Mouse (Mus musculus) neural tube, embryonic 14.5 days (tissue): Measurements from ENCODE around the gene Klre1. TPM values are rescaled to one million over a fixed set of nuclear protein-coding genes. Genes with fewer than 3 reads are reported as not detected.

Source experiments
- ATAC-seq: fragments of 200-750 bp; cut with Nextera tagmentation; 2 replicates; pipeline ENCODE4 v1.8.0; 2017; ENCODE audit warnings: low read depth, mild to moderate bottlenecking, moderate TSS enrichment, moderate library complexity
- H3K27ac ChIP-seq: fragments of 300-500 bp; sonication (generic); 2 replicates; pipeline ENCODE4 v1.5.1; 2014; ENCODE audit warnings: low read depth, mild to moderate bottlenecking, control low read depth, low read length, moderate library complexity, mixed read lengths
- H3K27me3 ChIP-seq: fragments of 300-500 bp; sonication (generic); 2 replicates; pipeline ENCODE4 v1.6.1; 2014; ENCODE audit warnings: low read length; ENCODE audit not compliant: control insufficient read depth, insufficient read depth
- H3K36me3 ChIP-seq: fragments of 300-500 bp; sonication (generic); 2 replicates; pipeline ENCODE4 v1.6.1; 2014; ENCODE audit warnings: low read length, mixed read lengths; ENCODE audit not compliant: control insufficient read depth, insufficient read depth
- H3K4me1 ChIP-seq: fragments of 300-500 bp; sonication (generic); 2 replicates; pipeline ENCODE4 v1.6.1; 2014; ENCODE audit warnings: low read length; ENCODE audit not compliant: control insufficient read depth, insufficient read depth
- H3K4me2 ChIP-seq: fragments of 300-500 bp; sonication (generic); 2 replicates; pipeline ENCODE4 v1.6.1; 2014; ENCODE audit warnings: mild to moderate bottlenecking, low read depth, low read length, control low read depth
- H3K4me3 ChIP-seq: fragments of 300-500 bp; sonication (generic); 2 replicates; pipeline ENCODE4 v1.5.1; 2014; ENCODE audit warnings: low read depth, low read length, control low read depth, mixed read lengths
- H3K9ac ChIP-seq: fragments of 300-500 bp; sonication (generic); replicated peaks from 2 replicates; pipeline ENCODE4 v1.6.1; 2014; ENCODE audit warnings: low read depth, mild to moderate bottlenecking, control low read depth, low read length, mixed read lengths
- H3K9me3 ChIP-seq: fragments of 300-500 bp; sonication (generic); 2 replicates; pipeline ENCODE4 v1.6.1; 2016; ENCODE audit warnings: low read length; ENCODE audit not compliant: control insufficient read depth
- WGBS: fragments of 180-500 bp; shearing (Covaris S2); extraction: QIAGEN DNeasy Blood & Tissue Kit; methylation state at CpG from one replicate; pipeline ENCODE4 v1.1.7; 2014; 5-methylcytosine and 5-hydroxymethylcytosine counted together
- polyA plus RNA-seq: library from polyadenylated mRNA; unstranded; fragments of >200 nt; fragmentation: Nextera tagmentation; extraction: Ambion mirVana; gene quantifications from 2 replicates; pipeline ENCODE4 v1.2.1, GENCODE M21; 2014

The Klre1 gene
- polyA plus RNA-seq, 1 experiment from 2014 or later: not detected

- Histone ChIP-seq H3K9ac (no peak overlapping the region), H3K27me3 (no peaks in the 10 kb centered on the region), H3K36me3 (peaks cover 43% of the 10 kb centered on the region), H3K27ac (no peak overlapping the region), H3K9me3 (no peaks in the 10 kb centered on the region), H3K4me1 (0 out of 2 replicates have a peak, but pooled peaks cover 2% of the 10 kb centered on the region), H3K4me3 (no peak overlapping the region), H3K4me2 (no peak overlapping the region)
- WGBS: 51% methylated on average over 9 of the region's 9 CpGs
- no peak for ATAC-seq
Measured at GRCm38 (mm10) chr6:129541931-129542330, 35.8 kb upstream of the Klre1 start.

DNA sequence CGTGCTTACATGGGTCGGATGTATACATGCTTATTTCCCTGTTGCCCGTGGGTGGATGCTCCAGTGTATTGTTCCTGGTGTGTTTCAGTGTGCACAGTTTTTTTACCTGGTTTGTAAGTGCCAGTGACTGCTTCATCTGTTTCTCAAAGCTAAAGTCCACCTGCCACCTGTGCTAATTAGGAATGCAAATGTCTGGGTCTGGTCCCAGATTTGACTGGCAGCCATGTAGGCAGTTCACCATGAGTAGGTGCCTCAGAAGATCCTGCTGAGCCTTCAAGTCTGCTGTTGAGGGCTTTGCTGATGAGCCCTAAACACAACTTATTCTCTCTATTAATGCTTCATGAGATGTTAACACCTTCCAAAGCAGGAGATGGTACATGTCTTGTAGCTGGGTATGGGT is 35.2 kb upstream of the Klre1 start:
- Histone ChIP-seq H3K9ac (no peak overlapping the region), H3K9me3 (no peaks in the 10 kb centered on the region), H3K27ac (no peak overlapping the region), H3K4me3 (no peak overlapping the region), H3K4me2 (no peak overlapping the region), H3K4me1 (no peaks in the 10 kb centered on the region), H3K36me3 (peaks cover 40% of the 10 kb centered on the region), H3K27me3 (no peaks in the 10 kb centered on the region)
- WGBS: 95% methylated on average over 3 of the region's 3 CpGs
- no peak for ATAC-seq

DNA sequence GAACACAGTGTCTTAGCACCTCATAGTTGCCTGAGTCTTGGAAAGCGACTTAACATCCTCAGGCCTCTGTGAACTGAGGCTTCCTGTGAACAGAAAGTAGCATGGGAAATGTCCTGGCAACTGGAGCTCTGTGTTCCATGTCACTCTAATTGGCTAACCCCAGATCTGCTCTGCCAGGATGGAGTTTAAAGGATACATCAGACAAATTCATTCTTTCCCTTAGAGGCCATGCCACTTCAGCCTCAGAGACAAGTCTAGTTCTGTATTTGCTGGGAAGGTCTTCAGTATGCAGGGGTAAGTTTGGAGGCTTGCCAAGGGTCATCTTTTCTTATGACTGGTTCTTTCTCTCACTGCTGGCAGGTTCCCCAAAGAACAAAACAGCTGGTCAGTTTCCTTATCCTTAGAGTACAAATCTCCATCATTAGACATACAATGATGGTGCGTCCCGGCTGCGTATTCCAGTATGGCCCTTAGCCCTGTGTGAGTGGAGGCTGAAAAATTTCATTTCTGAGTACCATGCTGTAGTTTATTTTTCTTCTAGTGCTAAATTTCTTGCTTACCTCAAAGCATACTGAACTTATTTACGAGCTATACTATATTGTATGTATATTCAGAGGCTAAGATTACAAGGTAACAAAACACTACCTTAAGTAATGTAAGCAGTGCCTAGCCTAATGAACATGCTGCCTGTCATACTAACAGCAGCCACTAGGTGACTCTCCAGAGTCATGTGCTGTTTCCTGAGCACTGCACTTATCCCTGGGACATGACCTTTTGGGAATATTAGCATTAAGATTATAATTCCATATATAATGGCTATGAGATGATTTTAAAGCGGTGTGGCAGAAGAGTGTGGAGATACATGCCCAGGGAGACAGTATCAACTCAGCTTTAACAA is 33.7 kb upstream of the Klre1 start:
- no peak overlapping the region for H3K27ac ChIP-seq
- no peaks in the 10 kb centered on the region for H3K9me3 ChIP-seq
- H3K36me3 ChIP-seq: peaks cover 33% of the 10 kb centered on the region; the same call in 1 of the 2 replicates
- no peak overlapping the region for H3K4me3 ChIP-seq
- H3K27me3 ChIP-seq: no peaks in the 10 kb centered on the region
- WGBS: 52% methylated on average over 6 of the region's 6 CpGs
- no peak overlapping the region for H3K9ac ChIP-seq
- ATAC-seq: peak; percentile 91
- no peaks in the 10 kb centered on the region for H3K4me1 ChIP-seq
- no peak overlapping the region for H3K4me2 ChIP-seq

DNA sequence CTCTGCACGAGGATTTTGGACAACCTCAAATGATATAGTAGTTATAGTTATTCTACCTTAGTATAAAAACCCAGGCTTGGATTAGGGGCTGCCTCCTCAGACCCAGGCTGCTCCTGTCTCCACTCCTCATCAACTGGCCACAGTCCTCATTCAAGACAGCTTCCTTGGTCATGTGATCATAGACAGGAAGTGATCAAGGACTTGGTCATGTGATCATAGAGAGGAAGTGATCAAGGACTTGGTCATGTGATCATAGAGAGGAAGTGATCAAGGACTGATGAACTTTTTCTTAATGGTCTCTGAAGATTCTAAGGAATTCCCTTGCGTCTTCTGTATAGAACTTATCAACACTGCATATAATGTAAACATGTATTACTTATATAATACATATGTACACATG is 30.4 kb upstream of the Klre1 start:
- Histone ChIP-seq H3K9me3 (no peaks in the 10 kb centered on the region), H3K9ac (no peak overlapping the region), H3K36me3 (peaks cover 7% of the 10 kb centered on the region; the same call in 1 of the 2 replicates), H3K4me3 (no peak overlapping the region), H3K4me1 (no peaks in the 10 kb centered on the region), H3K4me2 (no peak overlapping the region), H3K27me3 (no peaks in the 10 kb centered on the region), H3K27ac (no peak overlapping the region)
- no peak for ATAC-seq
- WGBS: 89% methylated on average over 2 of the region's 2 CpGs

- H3K4me3 ChIP-seq: no peak overlapping the region
- H3K4me1 ChIP-seq: no peaks in the 10 kb centered on the region
- H3K36me3 ChIP-seq: no peaks in the 10 kb centered on the region; the same call in 1 of the 2 replicates
- H3K4me2 ChIP-seq: no peak overlapping the region
- no peak overlapping the region for H3K27ac ChIP-seq
- H3K9me3 ChIP-seq: no peaks in the 10 kb centered on the region
- H3K9ac ChIP-seq: no peak overlapping the region
- ATAC-seq: no peak
- no peaks in the 10 kb centered on the region for H3K27me3 ChIP-seq
- 78% methylated on average over 3 of the region's 3 CpGs for WGBS
Measured at GRCm38 (mm10) chr6:129548009-129548408, 29.7 kb upstream of the Klre1 start.

- Histone ChIP-seq H3K9ac (no peak overlapping the region), H3K27me3 (no peaks in the 10 kb centered on the region), H3K4me3 (no peak overlapping the region), H3K4me2 (no peak overlapping the region), H3K36me3 (no peaks in the 10 kb centered on the region), H3K27ac (no peak overlapping the region), H3K9me3 (no peaks in the 10 kb centered on the region), H3K4me1 (no peaks in the 10 kb centered on the region)
- ATAC-seq: peak; percentile 68
Measured at GRCm38 (mm10) chr6:129557298-129558023, 20.2 kb upstream of the Klre1 start.

- peak; percentile 92 for ATAC-seq
- WGBS: 21% methylated on average over 12 of the region's 12 CpGs
- Histone ChIP-seq H3K27ac (no peak overlapping the region), H3K4me3 (no peak overlapping the region), H3K9ac (no peak overlapping the region), H3K4me1 (no peaks in the 10 kb centered on the region), H3K36me3 (no peaks in the 10 kb centered on the region), H3K4me2 (no peak overlapping the region), H3K9me3 (no peaks in the 10 kb centered on the region), H3K27me3 (no peaks in the 10 kb centered on the region)
Measured at GRCm38 (mm10) chr6:129558946-129559640, 18.6 kb upstream of the Klre1 start.

- WGBS: 63% methylated on average over 4 of the region's 4 CpGs
- H3K9me3 ChIP-seq: no peaks in the 10 kb centered on the region
- H3K27ac ChIP-seq: no peak overlapping the region
- H3K4me1 ChIP-seq: no peaks in the 10 kb centered on the region
- no peak overlapping the region for H3K4me3 ChIP-seq
- H3K27me3 ChIP-seq: no peaks in the 10 kb centered on the region
- no peak overlapping the region for H3K4me2 ChIP-seq
- peak; percentile 49 for ATAC-seq
- H3K36me3 ChIP-seq: no peaks in the 10 kb centered on the region
- H3K9ac ChIP-seq: no peak overlapping the region
Measured at GRCm38 (mm10) chr6:129559641-129560027, 18.1 kb upstream of the Klre1 start.
